Mouse (Mus musculus) bone marrow, adult 2 months (tissue): ENCODE data around the gene Fermt1.

Experiments used
- CTCF ChIP-seq: fragments of 200-500 bp; IDR thresholded peaks from 2 replicates; pipeline ENCODE4 v1.5.1; 2011; ENCODE audit warnings: low read length, control low read depth; ENCODE audit not compliant: control insufficient read depth, insufficient read depth
- POLR2A ChIP-seq: fragments of 200-500 bp; IDR thresholded peaks from 2 replicates; pipeline ENCODE4 v1.6.1; 2011; ENCODE audit warnings: low read depth, mild to moderate bottlenecking, control low read depth, low read length, borderline replicate concordance; ENCODE audit not compliant: control insufficient read depth

- TF ChIP-seq CTCF (no peak), POLR2A (no peak; the same call in 1 of the 2 replicates)
Observed at GRCm38 (mm10) chr2:132879261-132880044, 66.3 kb downstream of the Fermt1 start.
